Comparison of ENCODE assay signal across 13 mouse cellular contexts in the genomic region with DNA sequence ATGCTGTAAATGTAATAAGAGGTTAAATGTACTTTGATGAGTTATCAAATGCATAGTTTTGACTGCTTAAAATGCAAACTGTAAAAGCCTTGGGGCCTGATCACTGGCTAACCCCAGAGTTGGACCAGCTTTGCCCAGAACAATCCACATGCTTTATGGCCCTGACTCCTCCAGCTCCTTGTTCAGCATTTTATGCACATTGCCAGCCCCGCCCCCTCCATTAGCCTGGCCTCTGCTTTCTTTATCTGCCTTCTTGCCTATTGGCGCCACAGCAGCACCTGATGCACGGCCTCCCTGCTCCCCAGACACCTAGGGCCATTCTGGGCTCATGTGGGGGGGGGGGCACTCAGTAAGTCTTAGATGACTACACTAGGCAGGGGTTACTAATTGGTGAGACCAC. TPM values are rescaled to one million over a fixed set of nuclear protein-coding genes. Genes with fewer than 3 reads are reported as not detected.
DNase-seq lines count a peak whose midpoint lies in the region; ATAC-seq and TF ChIP-seq lines count a peak whose summit lies in the region.
"Had no signal": no experiment of that assay in that cellular context is flagged by ENCODE, and none has a peak within 500 bp of the region (broad histone marks: within the 10 kb centered on the region; RNA-seq: fewer than 3 reads in every experiment).

No protein-coding gene starts in this region.

- no peaks in the 10 kb centered on the region for H3K9me3 ChIP-seq in neural tube, embryonic 11.5 days (ENCODE audit: control insufficient read depth, low read length)
- H3K9me3 ChIP-seq in neural tube, embryonic 15.5 days (replicated peaks): no peaks in the 10 kb centered on the region; the same call in 1 of the 2 replicates
- no peaks in the 10 kb centered on the region for H3K9me3 ChIP-seq in intestine, postnatal 0 days (ENCODE audit: control insufficient read depth)
- H3K9me3 ChIP-seq in stomach, postnatal 0 days (ENCODE audit: control insufficient read depth, low read length): no peaks in the 10 kb centered on the region
- H3K9me3 ChIP-seq: heart, embryonic 15.5 days; limb, embryonic 15.5 days had no signal

- intact Hi-C loops in left cerebral cortex, adult 2 months (cut with DNase I): no loop called here

- H3K9ac ChIP-seq in neural tube, embryonic 11.5 days (ENCODE audit: low read length): no peak overlapping the region
- no peak overlapping the region for H3K9ac ChIP-seq in neural tube, embryonic 15.5 days (replicated peaks)
- H3K9ac ChIP-seq in intestine, postnatal 0 days (ENCODE audit: low read depth, low read length): no peak overlapping the region
- no peak overlapping the region for H3K9ac ChIP-seq in stomach, postnatal 0 days (ENCODE audit: low read length)
- H3K9ac ChIP-seq: heart, embryonic 15.5 days; limb, embryonic 15.5 days had no signal

- 29% methylated on average over 3 of the region's 3 CpGs for WGBS in neural tube, embryonic 11.5 days
- 23% methylated on average over 3 of the region's 3 CpGs for WGBS in neural tube, embryonic 15.5 days
- WGBS in intestine, postnatal 0 days: 37% methylated on average over 3 of the region's 3 CpGs
- 63% methylated on average over 3 of the region's 3 CpGs for WGBS in stomach, postnatal 0 days

- ATAC-seq in neural tube, embryonic 11.5 days (ENCODE audit: insufficient read depth, low FRiP score, low TSS enrichment): no peak
- no peak for ATAC-seq in neural tube, embryonic 15.5 days (ENCODE audit: low FRiP score)
- ATAC-seq in intestine, postnatal 0 days: peak; percentile 41; the same call in 1 of the 2 replicates
- peak; percentile 35; the same call in 1 of the 2 replicates for ATAC-seq in stomach, postnatal 0 days (ENCODE audit: low FRiP score, low TSS enrichment)

- H3K36me3 ChIP-seq in neural tube, embryonic 11.5 days (ENCODE audit: control insufficient read depth, insufficient read depth, low read length): no peaks in the 10 kb centered on the region
- H3K36me3 ChIP-seq in neural tube, embryonic 15.5 days: no peaks in the 10 kb centered on the region
- no peaks in the 10 kb centered on the region for H3K36me3 ChIP-seq in intestine, postnatal 0 days (ENCODE audit: control insufficient read depth, insufficient read depth)
- H3K36me3 ChIP-seq in stomach, postnatal 0 days (ENCODE audit: control insufficient read depth, insufficient read depth, low read length): no peaks in the 10 kb centered on the region
- H3K36me3 ChIP-seq: heart, embryonic 15.5 days; limb, embryonic 15.5 days had no signal

- no peak overlapping the region for H3K4me3 ChIP-seq in neural tube, embryonic 11.5 days (ENCODE audit: low read depth, low read length)
- no peak overlapping the region for H3K4me3 ChIP-seq in neural tube, embryonic 15.5 days (replicated peaks)
- H3K4me3 ChIP-seq in intestine, postnatal 0 days (ENCODE audit: low read depth, low read length): no peak overlapping the region
- no peak overlapping the region for H3K4me3 ChIP-seq in stomach, postnatal 0 days (ENCODE audit: low read depth, low read length)
- no peak overlapping the region for H3K4me3 ChIP-seq in left cerebral cortex, adult 2 months
- H3K4me3 ChIP-seq: heart, embryonic 15.5 days; limb, embryonic 15.5 days had no signal

- H3K27me3 ChIP-seq in neural tube, embryonic 11.5 days (ENCODE audit: control insufficient read depth, insufficient read depth, low read length): no peaks in the 10 kb centered on the region
- no peaks in the 10 kb centered on the region for H3K27me3 ChIP-seq in neural tube, embryonic 15.5 days (replicated peaks)
- no peaks in the 10 kb centered on the region for H3K27me3 ChIP-seq in intestine, postnatal 0 days (replicated peaks; ENCODE audit: control insufficient read depth, insufficient read depth, low read length)
- H3K27me3 ChIP-seq in stomach, postnatal 0 days (ENCODE audit: control insufficient read depth, insufficient read depth, low read length): no peaks in the 10 kb centered on the region
- H3K27me3 ChIP-seq: heart, embryonic 15.5 days; limb, embryonic 15.5 days had no signal

- TF ChIP-seq CTCF in intestine, postnatal 0 days (IDR thresholded peaks at IDR 0.05; ENCODE audit: low read depth): no peak
- no peak for TF ChIP-seq CTCF in stomach, postnatal 0 days (IDR thresholded peaks at IDR 0.05; ENCODE audit: low read depth)
- TF ChIP-seq CTCF in left cerebral cortex, adult 2 months (IDR thresholded peaks at IDR 0.05): no peak

- no peak overlapping the region for H3K27ac ChIP-seq in neural tube, embryonic 11.5 days (ENCODE audit: low read depth, low read length)
- H3K27ac ChIP-seq in neural tube, embryonic 15.5 days (replicated peaks): no peak overlapping the region
- H3K27ac ChIP-seq in intestine, postnatal 0 days (ENCODE audit: low read depth, low read length): no peak overlapping the region
- H3K27ac ChIP-seq in stomach, postnatal 0 days (replicated peaks): no peak overlapping the region
- no peak overlapping the region for H3K27ac ChIP-seq in left cerebral cortex, adult 2 months
- H3K27ac ChIP-seq: heart, embryonic 15.5 days; limb, embryonic 15.5 days had no signal

- H3K4me2 ChIP-seq in neural tube, embryonic 11.5 days (ENCODE audit: low read depth): no peak overlapping the region
- no peak overlapping the region for H3K4me2 ChIP-seq in neural tube, embryonic 15.5 days
- no peak overlapping the region for H3K4me2 ChIP-seq in intestine, postnatal 0 days (replicated peaks; ENCODE audit: low read depth)
- H3K4me2 ChIP-seq in stomach, postnatal 0 days (replicated peaks; ENCODE audit: low read depth): no peak overlapping the region
- H3K4me2 ChIP-seq: heart, embryonic 15.5 days; limb, embryonic 15.5 days had no signal

- no peaks in the 10 kb centered on the region for H3K4me1 ChIP-seq in neural tube, embryonic 11.5 days (ENCODE audit: control insufficient read depth, insufficient read depth, low read length)
- no peaks in the 10 kb centered on the region for H3K4me1 ChIP-seq in neural tube, embryonic 15.5 days
- no peaks in the 10 kb centered on the region for H3K4me1 ChIP-seq in intestine, postnatal 0 days (replicated peaks; ENCODE audit: control insufficient read depth, insufficient read depth, low read length)
- H3K4me1 ChIP-seq in stomach, postnatal 0 days (replicated peaks; ENCODE audit: control insufficient read depth, insufficient read depth): no peaks in the 10 kb centered on the region
- H3K4me1 ChIP-seq: limb, embryonic 15.5 days had no signal

- peak; percentile 36 for DNase-seq in neural tube, embryonic 11.5 days (ENCODE audit: low spot score)
- DNase-seq in kidney, postnatal 36 days: peak; percentile 61 to 63
- peak; percentile 37 for DNase-seq in stomach, postnatal 0 days (ENCODE audit: low spot score)
- no peak for DNase-seq in left cerebral cortex, adult 2 months (ENCODE audit: extremely low spot score in 1 of 2, low spot score in 2 of 2)
- no peak for DNase-seq in gastrocnemius, postnatal 25 days
- DNase-seq in adrenal gland, postnatal 25 days: no peak
- DNase-seq: cerebellum, postnatal 25 days; lung, postnatal 4 days; right cerebral cortex, postnatal 14 days had no signal

- no peak for TF ChIP-seq EP300 in stomach, postnatal 0 days (optimal IDR thresholded peaks at IDR 0.05)

RNA-seq across cellular contexts. Expression of gene Cfap54, which starts 17.8 kb away (rescaled TPM):
- polyA plus RNA-seq in neural tube, embryonic 11.5 days (2014; fragmentation: Nextera tagmentation; extraction: Ambion mirVana): 0.21 and 0.35 TPM in 2 replicates
- 1.3 and 2.2 TPM in 2 replicates for polyA plus RNA-seq in neural tube, embryonic 15.5 days (2015; fragmentation: Nextera tagmentation; extraction: Ambion mirVana)
- 0.13 TPM in 1 of 2 replicates, not detected in the other for polyA plus RNA-seq in intestine, postnatal 0 days (2015; fragmentation: Nextera tagmentation; extraction: Ambion mirVana)
- polyA plus RNA-seq in stomach, postnatal 0 days (2015; fragmentation: Nextera tagmentation; extraction: Ambion mirVana): 0.12 TPM in 1 of 2 replicates, not detected in the other
- total RNA-seq in left cerebral cortex, adult 2 months (2021): 10 to 100 TPM; 21.4 to 23.4 TPM
- under 1 TPM; 0.79 to 0.88 TPM for total RNA-seq in gastrocnemius, postnatal 25 days (2021)
- total RNA-seq in adrenal gland, postnatal 25 days (2021): 4.8 and 6.5 TPM in 2 replicates

Comparison
In these comparisons a context has a peak if more than half of its experiments do, and no peak if none do; other contexts are left out.
1. ATAC-seq: peak in intestine, postnatal 0 days (single experiment) and stomach, postnatal 0 days (single experiment); none in neural tube, embryonic 11.5 days (single experiment) and neural tube, embryonic 15.5 days (single experiment).
2. DNase-seq: peak in neural tube, embryonic 11.5 days (single experiment), kidney, postnatal 36 days (2 of 2) and stomach, postnatal 0 days (single experiment); none in left cerebral cortex, adult 2 months (0 of 2), gastrocnemius, postnatal 25 days (single experiment) and adrenal gland, postnatal 25 days (single experiment).